Mouse (Mus musculus) G1E (cell line): ENCODE measurements around the gene Intu. TPM values are rescaled to one million over a fixed set of nuclear protein-coding genes. Genes with fewer than 3 reads are reported as not detected.

Source experiments
- ATAC-seq: 2 replicates; pipeline ENCODE4 v1.8.0; 2016; ENCODE audit warnings: mild to moderate bottlenecking; ENCODE audit not compliant: insufficient number of reproducible peaks, poor library complexity, low FRiP score, severe bottlenecking; ENCODE audit errors: extremely low read depth
- DNase-seq: peaks from one replicate; pipeline ENCODE4 v3.0.0; 2012; ENCODE audit warnings: low spot score
- H3K27me3 ChIP-seq: 2 replicates; pipeline ENCODE4 v1.6.1; 2012; ENCODE audit warnings: mild to moderate bottlenecking, low read length, inconsistent platforms; ENCODE audit not compliant: insufficient read depth
- H3K36me3 ChIP-seq: replicated peaks from 2 replicates; pipeline ENCODE3; 2012; ENCODE audit warnings: mild to moderate bottlenecking, inconsistent platforms
- H3K4me1 ChIP-seq: 2 replicates; pipeline ENCODE4 v1.6.1; 2012; ENCODE audit warnings: low read depth, low read length, inconsistent platforms, mixed read lengths; ENCODE audit not compliant: insufficient read depth
- H3K4me3 ChIP-seq: 2 replicates; pipeline ENCODE4 v1.5.1; 2012; ENCODE audit warnings: low read depth, mild to moderate bottlenecking, inconsistent platforms, low read length, moderate library complexity, mixed read lengths
- H3K9me3 ChIP-seq: replicated peaks from 2 replicates; pipeline ENCODE4 v1.6.1; 2012; ENCODE audit warnings: inconsistent platforms
- CTCF ChIP-seq: IDR thresholded peaks from 2 replicates; pipeline ENCODE4 v1.5.1; 2012; ENCODE audit warnings: low read depth, low read length, inconsistent platforms, mixed read lengths
- GATA1 ChIP-seq: IDR thresholded peaks from 2 replicates; pipeline ENCODE4 v1.6.1; 2012; ENCODE audit warnings: borderline replicate concordance, low read length, inconsistent platforms, mixed read lengths
- GATA2 ChIP-seq: IDR thresholded peaks from 2 replicates; pipeline ENCODE4 v1.6.1; 2012; ENCODE audit warnings: low read depth, low read length, inconsistent platforms, borderline replicate concordance
- POLR2AphosphoS5 ChIP-seq: IDR thresholded peaks from 2 replicates; pipeline ENCODE4 v1.6.1; 2012; ENCODE audit warnings: low read depth, low read length, inconsistent platforms; ENCODE audit not compliant: insufficient replicate concordance
- TAL1 ChIP-seq: conservative IDR thresholded peaks from 2 replicates; pipeline ENCODE4 v1.6.1; 2012; ENCODE audit warnings: low read depth, low read length, inconsistent platforms, mixed read lengths
- polyA plus RNA-seq: library from polyadenylated mRNA; stranded (reverse); fragments of >175 nt; gene quantifications from 2 replicates; pipeline ENCODE4 v1.2.3, GENCODE M21; 2012
- total RNA-seq, 2 experiments: library from RNA; stranded (forward) in 1 of 2; stranded (reverse) in 1 of 2; fragments of 200-1000 nt in 1 of 2; fragments of >200 nt in 1 of 2; fragmentation: Nextera tagmentation in 1 of 2; gene quantifications; 2 replicates each; pipeline ENCODE4 v1.2.3; 2014 to 2017

The Intu gene
- total and polyA plus RNA-seq, 3 experiments = 1.2 to 10.9 (median 5.7) TPM

DNA sequence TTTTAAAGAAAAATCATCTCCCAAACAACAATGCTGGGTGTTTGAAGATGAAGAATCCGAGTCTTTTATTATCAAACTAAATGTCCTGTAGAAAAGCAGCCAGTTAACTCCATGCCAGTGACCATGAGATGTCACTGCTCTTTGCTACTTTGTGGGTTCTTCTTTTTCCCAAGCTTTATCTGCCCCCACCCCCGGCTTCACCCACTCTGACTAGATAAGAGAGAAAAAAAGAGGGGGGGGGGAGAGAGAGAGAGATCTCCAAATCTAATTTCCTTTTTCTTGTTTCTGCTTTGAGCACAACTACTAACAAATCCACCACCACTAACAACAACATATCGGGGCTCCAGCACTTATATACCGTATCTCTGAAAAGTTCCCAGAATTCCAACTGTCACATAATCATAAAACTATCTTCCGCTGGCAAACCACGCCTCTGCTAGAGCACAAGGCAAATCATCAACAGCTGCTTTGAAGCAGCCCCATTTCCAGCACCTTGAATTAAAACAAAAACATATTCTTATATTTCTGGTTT is 207.4 kb downstream of the Intu start:
- Histone ChIP-seq H3K27me3 (no peaks in the 10 kb centered on the region), H3K4me1 (peaks cover 18% of the 10 kb centered on the region), H3K36me3 (no peaks in the 10 kb centered on the region), H3K9me3 (no peaks in the 10 kb centered on the region), H3K4me3 (no peak overlapping the region; the same call in 1 of the 2 replicates)
- peak; percentile 45; the same call in 1 of the 2 replicates for ATAC-seq
- no peak for DNase-seq
- TF ChIP-seq GATA2 (no peak), GATA1 (no peak), TAL1 (no peak), CTCF (no peak), POLR2AphosphoS5 (no peak)

DNA sequence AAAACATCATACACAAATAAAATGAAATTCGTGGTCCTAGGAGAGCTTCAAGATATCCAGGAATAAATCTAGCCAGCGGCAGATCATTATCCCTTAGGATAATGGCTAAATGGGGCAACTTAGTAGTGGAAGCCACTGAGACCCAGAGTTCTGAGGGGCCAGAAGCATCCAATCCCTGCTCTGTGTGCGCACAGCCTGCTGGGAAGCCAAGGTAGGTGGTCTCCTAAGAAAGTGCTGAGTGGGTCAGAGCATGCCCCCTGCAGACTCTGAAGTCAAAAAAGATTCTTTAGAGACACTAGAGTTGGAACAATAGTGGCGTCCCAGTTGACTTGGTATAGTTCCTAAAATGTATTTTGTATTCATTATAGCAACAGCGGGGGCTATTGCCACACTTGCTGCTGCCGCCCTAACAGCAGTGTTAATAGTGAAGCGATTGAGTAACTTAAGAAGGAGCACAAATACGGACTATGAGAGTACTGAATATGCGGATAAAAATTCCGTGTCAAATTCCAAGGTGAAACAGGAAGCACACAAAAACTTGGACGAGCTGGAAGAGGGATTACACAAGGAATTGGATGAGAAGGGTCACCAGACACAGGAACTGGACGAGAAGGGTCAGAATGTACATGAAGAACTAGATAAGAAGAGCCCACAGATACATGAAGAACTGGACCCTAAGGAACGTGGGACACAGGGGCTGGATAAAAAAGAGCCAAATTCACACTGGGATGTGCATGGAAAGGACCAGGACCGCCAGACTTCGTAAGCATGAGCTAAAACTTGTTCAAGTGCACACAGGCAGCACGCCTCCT is 213.1 kb downstream of the Intu start, which contains the start of gene Hspa4l:
Gene Hspa4l (plus strand): TSS at position 472 of the 812 bp plus-strand sequence.
- DNase-seq = no peak
- Histone ChIP-seq H3K27me3 (no peaks in the 10 kb centered on the region), H3K36me3 (no peaks in the 10 kb centered on the region), H3K4me3 (peak within 1 kb of the TSS; percentile 100), H3K9me3 (no peaks in the 10 kb centered on the region), H3K4me1 (peaks cover 19% of the 10 kb centered on the region)
- ATAC-seq = no peak
- no peak for TF ChIP-seq GATA1

DNA sequence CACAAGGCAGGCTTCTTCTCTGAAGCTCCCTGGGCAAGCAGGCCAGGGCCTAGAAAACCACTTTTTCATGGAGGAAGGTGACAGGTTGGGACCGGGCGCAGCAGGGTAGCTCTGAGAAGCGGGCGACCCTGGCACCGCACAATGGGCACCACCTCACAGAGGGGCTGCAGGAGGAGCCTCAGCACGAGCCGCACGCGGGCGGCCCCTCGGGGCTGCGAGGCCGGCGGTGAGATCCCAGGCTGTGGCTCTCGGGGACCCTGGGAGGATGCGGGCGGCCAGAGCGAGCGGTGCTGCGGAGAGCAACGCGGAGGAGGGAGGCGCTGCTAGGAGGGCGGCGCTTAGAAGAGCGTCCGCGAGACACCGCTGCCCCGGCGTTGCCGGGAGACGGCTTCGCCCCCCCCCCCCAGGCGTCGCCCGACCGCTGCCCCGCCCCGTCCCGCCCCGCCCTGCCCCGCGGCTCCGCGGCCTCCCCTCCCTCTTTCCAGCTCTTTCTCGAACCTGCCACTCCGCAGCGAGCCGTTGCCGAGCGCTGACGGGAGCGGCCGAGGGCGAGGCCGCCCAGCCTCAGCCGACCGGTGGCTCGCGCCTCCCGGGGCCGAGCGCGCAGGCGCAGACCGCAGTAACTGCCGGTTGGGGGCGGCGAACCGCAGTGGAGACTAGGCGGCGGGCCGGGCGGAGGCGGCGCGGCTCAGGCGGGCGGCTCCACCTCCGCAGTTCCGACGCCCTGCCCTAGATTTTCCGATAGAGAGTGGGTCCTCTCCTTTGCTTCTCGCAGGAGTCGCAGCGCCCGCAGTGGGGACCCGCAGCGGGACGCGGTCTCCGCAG is 214.0 kb downstream of the Intu start:
- Histone ChIP-seq H3K4me1 (peaks cover 19% of the 10 kb centered on the region), H3K36me3 (peaks cover 3% of the 10 kb centered on the region), H3K27me3 (no peaks in the 10 kb centered on the region), H3K4me3 (peak overlapping the region; percentile 100), H3K9me3 (no peaks in the 10 kb centered on the region)
- TF ChIP-seq GATA2 = no peak
- DNase-seq (peak; percentile 92), ATAC-seq (peak; percentile 79)

DNA sequence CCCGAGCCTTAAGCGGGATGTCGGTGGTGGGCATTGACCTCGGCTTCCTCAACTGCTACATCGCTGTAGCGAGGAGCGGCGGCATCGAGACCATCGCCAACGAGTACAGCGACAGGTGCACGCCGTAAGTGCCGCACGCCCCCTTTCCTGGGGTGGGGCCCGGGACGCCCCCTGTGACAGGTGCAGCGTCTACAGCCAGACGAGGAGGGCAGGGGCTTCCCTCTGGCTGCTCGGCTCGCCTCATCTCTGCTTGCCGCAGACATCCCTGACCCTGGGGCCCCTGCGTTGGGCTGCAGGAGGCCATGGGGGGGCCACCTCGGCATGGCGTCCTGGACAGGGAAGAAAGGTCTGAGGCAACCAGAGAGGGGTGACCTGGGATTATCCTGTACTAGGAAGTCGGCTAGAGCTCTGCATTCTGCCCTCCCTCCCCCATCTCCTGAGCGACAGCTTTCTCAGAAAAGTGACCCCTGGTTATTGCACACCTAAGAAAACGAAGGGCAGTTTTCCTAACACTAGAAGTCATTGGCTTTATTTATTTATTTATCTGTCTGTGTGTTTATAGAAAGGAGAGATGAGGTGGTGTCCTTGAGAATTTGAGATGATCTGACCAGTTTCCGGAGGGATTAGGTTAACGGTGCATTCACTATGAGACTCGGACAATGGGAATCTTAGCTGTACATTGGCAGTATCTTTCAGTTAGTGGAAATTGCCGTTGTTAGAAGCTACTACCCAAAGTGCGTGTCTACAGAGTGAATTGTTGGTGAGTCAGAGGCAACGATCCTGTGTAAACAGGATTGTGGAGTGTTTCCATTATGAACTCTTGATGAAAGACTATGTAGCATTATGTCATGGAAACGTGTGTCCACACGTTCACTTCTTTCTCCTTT is 214.8 kb downstream of the Intu start:
- Histone ChIP-seq H3K9me3 (no peaks in the 10 kb centered on the region), H3K4me3 (peak overlapping the region; percentile 100), H3K36me3 (peaks cover 7% of the 10 kb centered on the region), H3K27me3 (no peaks in the 10 kb centered on the region), H3K4me1 (peaks cover 19% of the 10 kb centered on the region)
- TF ChIP-seq TAL1 = no peak
- no peak for TF ChIP-seq GATA2
- no peak for TF ChIP-seq POLR2AphosphoS5
- no peak for TF ChIP-seq CTCF
- TF ChIP-seq GATA1 = no peak
- peak; percentile 18; the same call in 1 of the 2 replicates for ATAC-seq
- DNase-seq = peak; percentile 26

Other genes starting within 250 kb of the Intu start
- not detected in 2 replicates for gene Slc25a31, start 177.6 kb downstream of the Intu start, total RNA-seq (2014; fragmentation: Nextera tagmentation)
- 0.16 TPM in 1 of 2 replicates, not detected in the other for gene Slc25a31, start 177.6 kb downstream of the Intu start, total RNA-seq (2017)
- gene Slc25a31, start 177.6 kb downstream of the Intu start, polyA plus RNA-seq = not detected in 2 replicates
- 53.8 and 79.6 TPM in 2 replicates for gene Hspa4l, start 213.2 kb downstream of the Intu start, total RNA-seq (2014; fragmentation: Nextera tagmentation)
- gene Hspa4l, start 213.2 kb downstream of the Intu start, total RNA-seq (2017) = 49.0 and 67.8 TPM in 2 replicates
- 12.8 and 13.2 TPM in 2 replicates for gene Hspa4l, start 213.2 kb downstream of the Intu start, polyA plus RNA-seq